Mouse (Mus musculus) neural tube, embryonic 13.5 days (tissue): ENCODE measurements around the gene Dppa5a. TPM values are rescaled to one million over a fixed set of nuclear protein-coding genes. Genes with fewer than 3 reads are reported as not detected.
"Not testable (repeated sequence)": the region's sequence is repeated elsewhere in the genome, so short reads cannot be mapped to it uniquely, and the experiment has no call there.

Source experiments
- ATAC-seq: fragments of 200-750 bp; cut with Nextera tagmentation; 2 replicates; pipeline ENCODE4 v1.8.0; 2017; ENCODE audit warnings: low read depth, mild to moderate bottlenecking, moderate TSS enrichment, moderate library complexity
- H3K27ac ChIP-seq: fragments of 300-500 bp; sonication (generic); replicated peaks from 2 replicates; pipeline ENCODE4 v1.5.1; 2015; ENCODE audit warnings: moderate library complexity, mild to moderate bottlenecking, inconsistent platforms
- H3K27me3 ChIP-seq: fragments of 300-500 bp; sonication (generic); 2 replicates; pipeline ENCODE4 v1.6.1; 2015; ENCODE audit warnings: mild to moderate bottlenecking, inconsistent platforms
- H3K36me3 ChIP-seq: fragments of 300-500 bp; sonication (generic); 2 replicates; pipeline ENCODE4 v1.6.1; 2015; ENCODE audit warnings: mild to moderate bottlenecking, inconsistent platforms
- H3K4me1 ChIP-seq: fragments of 300-500 bp; sonication (generic); replicated peaks from 2 replicates; pipeline ENCODE4 v1.6.1; 2015; ENCODE audit warnings: inconsistent platforms
- H3K4me2 ChIP-seq: fragments of 300-500 bp; sonication (generic); 2 replicates; pipeline ENCODE4 v1.6.1; 2015; ENCODE audit warnings: inconsistent platforms, mild to moderate bottlenecking, moderate library complexity
- H3K4me3 ChIP-seq: fragments of 300-500 bp; sonication (generic); 2 replicates; pipeline ENCODE4 v1.5.1; 2015; ENCODE audit warnings: mild to moderate bottlenecking, inconsistent platforms
- H3K9ac ChIP-seq: fragments of 300-500 bp; sonication (generic); 2 replicates; pipeline ENCODE4 v1.6.1; 2015; ENCODE audit warnings: moderate library complexity, mild to moderate bottlenecking, inconsistent platforms
- H3K9me3 ChIP-seq: fragments of 300-500 bp; sonication (generic); 2 replicates; pipeline ENCODE4 v1.6.1; 2016; ENCODE audit warnings: inconsistent platforms
- WGBS: fragments of 180-500 bp; shearing (Covaris S2); methylation state at CpG from one replicate; pipeline ENCODE4 v1.1.7; 2015; 5-methylcytosine and 5-hydroxymethylcytosine counted together
- polyA plus RNA-seq: library from polyadenylated mRNA; unstranded; fragments of >200 nt; fragmentation: Nextera tagmentation; extraction: Ambion mirVana; gene quantifications from 2 replicates; pipeline ENCODE4 v1.2.1, GENCODE M21; 2015

The Dppa5a gene
- polyA plus RNA-seq = 1.9 TPM in 2 replicates

- 89% methylated on average over 16 of the region's 16 CpGs for WGBS
- H3K36me3 ChIP-seq, H3K9ac ChIP-seq, H3K27ac ChIP-seq, H3K9me3 ChIP-seq, H3K27me3 ChIP-seq, ATAC-seq, H3K4me3 ChIP-seq, H3K4me2 ChIP-seq, H3K4me1 ChIP-seq: not testable (repeated sequence)
These were observed at the start of gene Dppa5a for GRCm38 (mm10) chr9:78367959-78368358. Gene Dppa5a (minus strand): TSS chr9:78368177.

- Histone ChIP-seq H3K9ac (no peak overlapping the region), H3K4me1 (no peaks in the 10 kb centered on the region), H3K27ac (no peak overlapping the region), H3K36me3 (no peaks in the 10 kb centered on the region), H3K4me2 (no peak overlapping the region), H3K4me3 (no peak overlapping the region), H3K27me3 (peaks cover 20% of the 10 kb centered on the region), H3K9me3 (no peaks in the 10 kb centered on the region)
- no peak for ATAC-seq
- 86% methylated on average over 7 of the region's 7 CpGs for WGBS
These were observed 33.6 kb upstream of the Dppa5a start for GRCm38 (mm10) chr9:78401596-78401995.

GRCm38 (mm10) chr9:78400570-78400969 is 32.6 kb upstream of the Dppa5a start:
- ATAC-seq = no peak
- H3K36me3 ChIP-seq = no peaks in the 10 kb centered on the region
- WGBS = 89% methylated on average over 5 of the region's 5 CpGs
- H3K27ac ChIP-seq = no peak overlapping the region
- peaks cover 30% of the 10 kb centered on the region for H3K27me3 ChIP-seq
- no peak overlapping the region for H3K4me2 ChIP-seq
- no peak overlapping the region for H3K9ac ChIP-seq
- H3K9me3 ChIP-seq = no peaks in the 10 kb centered on the region
- H3K4me1 ChIP-seq = peaks cover 6% of the 10 kb centered on the region
- H3K4me3 ChIP-seq = no peak overlapping the region

GRCm38 (mm10) chr9:78396517-78396916 is 28.5 kb upstream of the Dppa5a start:
- Histone ChIP-seq H3K4me2 (peak overlapping the region; percentile 60), H3K27me3 (peaks cover 69% of the 10 kb centered on the region), H3K9ac (no peak overlapping the region), H3K27ac (no peak overlapping the region), H3K36me3 (no peaks in the 10 kb centered on the region), H3K4me3 (peak overlapping the region; percentile 49; the same call in 1 of the 2 replicates), H3K9me3 (no peaks in the 10 kb centered on the region), H3K4me1 (peaks cover 8% of the 10 kb centered on the region)
- no peak for ATAC-seq
- 68% methylated on average over 9 of the region's 9 CpGs for WGBS

- 4% methylated on average over 82 of the region's 93 CpGs for whole genome bisulfite sequencing
These were observed 27.8 kb upstream of the Dppa5a start, which contains the start of gene Ddx43 for GRCm38 (mm10) chr9:78395630-78396351. Gene Ddx43 (plus strand): TSS chr9:78395777.

GRCm38 (mm10) chr9:78395244-78395629 is 27.3 kb upstream of the Dppa5a start:
- 34% methylated on average over 11 of the region's 11 CpGs for WGBS
- Histone ChIP-seq H3K4me3 (peak overlapping the region; percentile 49), H3K9me3 (no peaks in the 10 kb centered on the region), H3K4me2 (peak overlapping the region; percentile 60), H3K27me3 (peaks cover 72% of the 10 kb centered on the region), H3K4me1 (peaks cover 8% of the 10 kb centered on the region), H3K9ac (no peak overlapping the region), H3K36me3 (no peaks in the 10 kb centered on the region), H3K27ac (no peak overlapping the region)
- ATAC-seq = no peak; the same call in 1 of the 2 replicates

More at GRCm38 (mm10) chr9:78395630-78396351, 27.8 kb upstream of the Dppa5a start, which contains the start of gene Ddx43:
- Histone ChIP-seq H3K9me3 (no peaks in the 10 kb centered on the region), H3K27ac (no peak within 1 kb of the TSS), H3K4me3 (peak within 1 kb of the TSS; percentile 49), H3K4me1 (peaks cover 8% of the 10 kb centered on the region), H3K27me3 (peaks cover 72% of the 10 kb centered on the region), H3K36me3 (no peaks in the 10 kb centered on the region), H3K9ac (peak within 1 kb of the TSS; percentile 58), H3K4me2 (peak within 1 kb of the TSS; percentile 60)
- peak; percentile 97 for ATAC-seq

- 71% methylated on average over 7 of the region's 7 CpGs for WGBS
- H3K9ac ChIP-seq = no peak overlapping the region
- peaks cover 72% of the 10 kb centered on the region for H3K27me3 ChIP-seq
- no peaks in the 10 kb centered on the region for H3K36me3 ChIP-seq
- no peak for ATAC-seq
- H3K27ac ChIP-seq = no peak overlapping the region
- no peak overlapping the region for H3K4me3 ChIP-seq
- H3K9me3 ChIP-seq = no peaks in the 10 kb centered on the region
- H3K4me1 ChIP-seq = peaks cover 8% of the 10 kb centered on the region
- H3K4me2 ChIP-seq = no peak overlapping the region
These were observed 26.6 kb upstream of the Dppa5a start for GRCm38 (mm10) chr9:78394602-78395001.

GRCm38 (mm10) chr9:78393741-78394140 is 25.8 kb upstream of the Dppa5a start:
- Histone ChIP-seq H3K9ac (no peak overlapping the region), H3K36me3 (no peaks in the 10 kb centered on the region), H3K27me3 (peaks cover 72% of the 10 kb centered on the region), H3K4me2 (no peak overlapping the region), H3K9me3 (no peaks in the 10 kb centered on the region), H3K4me3 (no peak overlapping the region), H3K4me1 (peaks cover 8% of the 10 kb centered on the region), H3K27ac (no peak overlapping the region)
- ATAC-seq = no peak
- 89% methylated on average over 10 of the region's 10 CpGs for WGBS

- no peak for ATAC-seq
- Histone ChIP-seq H3K27me3 (peaks cover 36% of the 10 kb centered on the region), H3K4me3 (no peak overlapping the region), H3K9ac (no peak overlapping the region), H3K36me3 (no peaks in the 10 kb centered on the region), H3K4me2 (no peak overlapping the region), H3K9me3 (no peaks in the 10 kb centered on the region), H3K4me1 (no peaks in the 10 kb centered on the region), H3K27ac (no peak overlapping the region)
- WGBS = 64% methylated on average over 5 of the region's 5 CpGs
These were observed 22.0 kb upstream of the Dppa5a start for GRCm38 (mm10) chr9:78389981-78390380.

- Histone ChIP-seq H3K27me3 (0 out of 2 replicates have a peak, but pooled peaks cover 7% of the 10 kb centered on the region), H3K9me3 (no peaks in the 10 kb centered on the region), H3K36me3 (no peaks in the 10 kb centered on the region), H3K4me3 (no peak overlapping the region), H3K9ac (no peak overlapping the region), H3K4me2 (no peak overlapping the region), H3K4me1 (no peaks in the 10 kb centered on the region), H3K27ac (no peak overlapping the region)
- ATAC-seq = no peak
- WGBS = 88% methylated on average over 7 of the region's 7 CpGs
These were observed 19.0 kb upstream of the Dppa5a start for GRCm38 (mm10) chr9:78386947-78387346.

GRCm38 (mm10) chr9:78385893-78386292 is 17.9 kb upstream of the Dppa5a start:
- no peak overlapping the region for H3K9ac ChIP-seq
- WGBS = 50% methylated on average over 3 of the region's 3 CpGs
- no peaks in the 10 kb centered on the region for H3K9me3 ChIP-seq
- no peaks in the 10 kb centered on the region for H3K4me1 ChIP-seq
- H3K4me2 ChIP-seq = no peak overlapping the region
- no peaks in the 10 kb centered on the region for H3K36me3 ChIP-seq
- no peak for ATAC-seq
- no peaks in the 10 kb centered on the region for H3K27me3 ChIP-seq
- no peak overlapping the region for H3K27ac ChIP-seq
- H3K4me3 ChIP-seq = no peak overlapping the region

GRCm38 (mm10) chr9:78378113-78378785 is 10.3 kb upstream of the Dppa5a start, which contains the start of gene Ooep:
Gene Ooep (minus strand): TSS chr9:78378725.
- H3K27ac ChIP-seq = no peak within 1 kb of the TSS

More at GRCm38 (mm10) chr9:78378113-78378785, 10.3 kb upstream of the Dppa5a start, which contains the start of gene Ooep:
- Histone ChIP-seq H3K9me3 (no peaks in the 10 kb centered on the region), H3K4me3 (peak within 1 kb of the TSS; percentile 37), H3K4me2 (peak within 1 kb of the TSS; percentile 64), H3K4me1 (peaks cover 13% of the 10 kb centered on the region), H3K27me3 (0 out of 2 replicates have a peak, but pooled peaks cover 10% of the 10 kb centered on the region), H3K9ac (peak within 1 kb of the TSS; percentile 65), H3K36me3 (no peaks in the 10 kb centered on the region)
- WGBS = 6% methylated on average over 19 of the region's 23 CpGs
- ATAC-seq = peak; percentile 95
